Mouse (Mus musculus) myocyte (in vitro differentiated cells): ENCODE results near the gene Mras. TPM values are rescaled to one million over a fixed set of nuclear protein-coding genes. Genes with fewer than 3 reads are reported as not detected.

Experiments used
- H3K27me3 ChIP-seq: one replicate; pipeline ENCODE4 v1.6.1; 2011; ENCODE audit not compliant: control insufficient read depth, insufficient read depth, insufficient read length
- H3K36me3 ChIP-seq: one replicate; pipeline ENCODE4 v1.6.1; 2011; ENCODE audit not compliant: control insufficient read depth, insufficient read depth
- H3K4me2 ChIP-seq: one replicate; pipeline ENCODE4 v1.6.1; 2011; ENCODE audit warnings: low read depth, control low read depth
- H3K4me3 ChIP-seq: one replicate; pipeline ENCODE4 v1.5.1; 2011; ENCODE audit warnings: mild to moderate bottlenecking, control low read depth, moderate library complexity
- H3K79me2 ChIP-seq: one replicate; pipeline ENCODE4 v1.6.1; 2011; ENCODE audit not compliant: control insufficient read depth, insufficient read depth
- H3ac ChIP-seq: one replicate; pipeline ENCODE4 v1.6.1; 2011; ENCODE audit not compliant: control insufficient read depth, insufficient read length
- CEBPB ChIP-seq: IDR thresholded peaks from 2 replicates; pipeline ENCODE4 v1.6.1; 2011; ENCODE audit warnings: mild to moderate bottlenecking, moderate library complexity; ENCODE audit not compliant: poor library complexity, insufficient read depth, severe bottlenecking
- E2F4 ChIP-seq: IDR thresholded peaks from one replicate; pipeline ENCODE4 v1.6.1; 2011; ENCODE audit warnings: mild to moderate bottlenecking, control low read depth, moderate library complexity; ENCODE audit not compliant: insufficient read depth
- MAX ChIP-seq: IDR thresholded peaks from one replicate; pipeline ENCODE4 v1.6.1; 2011; ENCODE audit warnings: low read depth, mild to moderate bottlenecking, control low read depth
- MYOD1 ChIP-seq, 3 experiments: IDR thresholded peaks; one replicate each; pipeline ENCODE4 v1.6.1; 2011; ENCODE audit warnings: control low read depth in 2 of 3, low read depth in 2 of 3, mild to moderate bottlenecking in 2 of 3, moderate library complexity in 1 of 3; ENCODE audit not compliant: insufficient read length in 2 of 3, control insufficient read depth in 1 of 3
- MYOG ChIP-seq, 3 experiments: IDR thresholded peaks; one replicate each; pipeline ENCODE4 v1.6.1; 2011; ENCODE audit warnings: control low read depth in 2 of 3, low read depth in 2 of 3, mild to moderate bottlenecking in 2 of 3; ENCODE audit not compliant: insufficient read length in 2 of 3, control insufficient read depth in 1 of 3, insufficient read depth in 1 of 3
- POLR2A ChIP-seq: IDR thresholded peaks from one replicate; pipeline ENCODE4 v1.6.1; 2011; ENCODE audit warnings: low read depth, mild to moderate bottlenecking, control low read depth, moderate library complexity; ENCODE audit not compliant: insufficient read length
- POLR2AphosphoS2 ChIP-seq: IDR thresholded peaks from one replicate; pipeline ENCODE4 v1.6.1; 2011; ENCODE audit warnings: low read depth, control low read depth; ENCODE audit not compliant: insufficient read length
- REST ChIP-seq: IDR thresholded peaks from one replicate; pipeline ENCODE4 v1.6.1; 2011; ENCODE audit warnings: mild to moderate bottlenecking, control low read depth, moderate library complexity; ENCODE audit not compliant: insufficient read depth, insufficient read length
- SRF ChIP-seq: IDR thresholded peaks from one replicate; pipeline ENCODE4 v1.6.1; 2011; ENCODE audit warnings: low read depth; ENCODE audit not compliant: control insufficient read depth, insufficient read length
- TCF12 ChIP-seq: IDR thresholded peaks from one replicate; pipeline ENCODE4 v1.6.1; 2011; ENCODE audit warnings: mild to moderate bottlenecking, control low read depth; ENCODE audit not compliant: poor library complexity, insufficient read depth, severe bottlenecking
- TCF3 ChIP-seq: IDR thresholded peaks from one replicate; pipeline ENCODE4 v1.6.1; 2011; ENCODE audit warnings: low read depth, control low read depth; ENCODE audit not compliant: insufficient read length
- USF1 ChIP-seq: IDR thresholded peaks from one replicate; pipeline ENCODE4 v1.6.1; 2011; ENCODE audit warnings: low read depth, mild to moderate bottlenecking, control low read depth, moderate library complexity
- polyA plus RNA-seq: library from polyadenylated mRNA; unstranded; fragments of >200 nt; fragmentation: generic; extraction: Trizol; gene quantifications from one replicate; pipeline ENCODE4 v1.2.1, GENCODE M21; 2012; ENCODE audit warnings: missing spikeins

Gene Mras
- polyA plus RNA-seq, 1 experiment = 18.8 TPM

GRCm38 (mm10) chr9:99424574-99424863, 12.7 kb downstream of the Mras start:
- H3ac ChIP-seq = no peak overlapping the region
- no peaks in the 10 kb centered on the region for H3K79me2 ChIP-seq
- no peak overlapping the region for H3K4me3 ChIP-seq
- H3K4me2 ChIP-seq = no peak overlapping the region
- no peaks in the 10 kb centered on the region for H3K27me3 ChIP-seq
- no peak for TF ChIP-seq MAX
- TF ChIP-seq USF1 = no peak
- no peak for TF ChIP-seq E2F4
- no peak for TF ChIP-seq SRF
- no peak for TF ChIP-seq MYOD1 (IDR thresholded peaks at IDR 0.05; ENCODE audit: control insufficient read depth in 1 of 3, insufficient read length in 2 of 3, low read depth in 2 of 3)
- no peak for TF ChIP-seq REST
- TF ChIP-seq MYOG (IDR thresholded peaks at IDR 0.05; ENCODE audit: control insufficient read depth in 1 of 3, insufficient read depth in 1 of 3, insufficient read length in 2 of 3, low read depth in 2 of 3) = no peak
- TF ChIP-seq TCF3 = no peak
- TF ChIP-seq POLR2AphosphoS2 = no peak
- no peak for TF ChIP-seq CEBPB
- no peak for TF ChIP-seq POLR2A
- TF ChIP-seq TCF12 = no peak
- no peaks in the 10 kb centered on the region for H3K36me3 ChIP-seq

- no peaks in the 10 kb centered on the region for H3K79me2 ChIP-seq
- TF ChIP-seq MYOG (IDR thresholded peaks at IDR 0.05; ENCODE audit: control insufficient read depth in 1 of 3, insufficient read depth in 1 of 3, insufficient read length in 2 of 3, low read depth in 2 of 3) (no peak), REST (no peak), MYOD1 (IDR thresholded peaks at IDR 0.05; ENCODE audit: control insufficient read depth in 1 of 3, insufficient read length in 2 of 3, low read depth in 2 of 3) (no peak), CEBPB (no peak), E2F4 (no peak), TCF12 (no peak)
- no peaks in the 10 kb centered on the region for H3K36me3 ChIP-seq
- no peak overlapping the region for H3ac ChIP-seq
- no peak overlapping the region for H3K4me3 ChIP-seq
- H3K27me3 ChIP-seq = no peaks in the 10 kb centered on the region
- no peak overlapping the region for H3K4me2 ChIP-seq
Observed at GRCm38 (mm10) chr9:99423692-99424573, 13.2 kb downstream of the Mras start.

GRCm38 (mm10) chr9:99421914-99422313, 15.3 kb downstream of the Mras start:
- H3ac ChIP-seq = no peak overlapping the region
- H3K4me2 ChIP-seq = no peak overlapping the region
- no peak overlapping the region for H3K4me3 ChIP-seq
- no peaks in the 10 kb centered on the region for H3K36me3 ChIP-seq
- H3K27me3 ChIP-seq = no peaks in the 10 kb centered on the region
- TF ChIP-seq CEBPB (no peak), MYOG (IDR thresholded peaks at IDR 0.05; ENCODE audit: control insufficient read depth in 1 of 3, insufficient read depth in 1 of 3, insufficient read length in 2 of 3, low read depth in 2 of 3) (no peak), POLR2AphosphoS2 (no peak), SRF (no peak), MAX (no peak), E2F4 (no peak), POLR2A (no peak), MYOD1 (IDR thresholded peaks at IDR 0.05; ENCODE audit: control insufficient read depth in 1 of 3, insufficient read length in 2 of 3, low read depth in 2 of 3) (no peak), USF1 (no peak), REST (no peak), TCF3 (no peak), TCF12 (no peak)
- no peaks in the 10 kb centered on the region for H3K79me2 ChIP-seq

GRCm38 (mm10) chr9:99419951-99420701, 17.1 kb downstream of the Mras start:
- Histone ChIP-seq H3K79me2 (no peaks in the 10 kb centered on the region), H3K4me2 (no peak overlapping the region), H3K4me3 (no peak overlapping the region), H3ac (no peak overlapping the region), H3K36me3 (no peaks in the 10 kb centered on the region), H3K27me3 (no peaks in the 10 kb centered on the region)
- TF ChIP-seq CEBPB (no peak), E2F4 (no peak), POLR2AphosphoS2 (no peak), REST (no peak), MAX (no peak), SRF (no peak), POLR2A (no peak)

- Histone ChIP-seq H3K4me2 (no peak overlapping the region), H3K4me3 (no peak overlapping the region), H3ac (no peak overlapping the region), H3K79me2 (no peaks in the 10 kb centered on the region), H3K27me3 (no peaks in the 10 kb centered on the region), H3K36me3 (no peaks in the 10 kb centered on the region)
- no peak for TF ChIP-seq MAX
- TF ChIP-seq MYOD1 (IDR thresholded peaks at IDR 0.05; ENCODE audit: control insufficient read depth in 1 of 3, insufficient read length in 2 of 3, low read depth in 2 of 3) = no peak
- TF ChIP-seq REST = no peak
- TF ChIP-seq USF1 = no peak
- TF ChIP-seq MYOG (IDR thresholded peaks at IDR 0.05; ENCODE audit: control insufficient read depth in 1 of 3, insufficient read depth in 1 of 3, insufficient read length in 2 of 3, low read depth in 2 of 3) = no peak
- no peak for TF ChIP-seq POLR2AphosphoS2
Observed at GRCm38 (mm10) chr9:99418377-99418776, 18.8 kb downstream of the Mras start.
